Comparison of ENCODE assay signal across 15 mouse cellular contexts in genomic region chr14:118682339-118683034, GRCm38 (mm10). TPM values are rescaled to one million over a fixed set of nuclear protein-coding genes. Genes with fewer than 3 reads are reported as not detected.
DNase-seq lines count a peak whose midpoint lies in the region; ATAC-seq and TF ChIP-seq lines count a peak whose summit lies in the region.
"Had no signal": no experiment of that assay in that cellular context is flagged by ENCODE, and none has a peak within 500 bp of the region (broad histone marks: within the 10 kb centered on the region; RNA-seq: fewer than 3 reads in every experiment).

No protein-coding gene starts in this region.

- intact Hi-C loops in left cerebral cortex, postnatal 14 days (cut with DNase I) = no loop called here

- H3K27me3 ChIP-seq in liver, postnatal 0 days (ENCODE audit: insufficient read depth, low read length) = no peaks in the 10 kb centered on the region
- no peaks in the 10 kb centered on the region for H3K27me3 ChIP-seq in midbrain, embryonic 14.5 days (ENCODE audit: control insufficient read depth, insufficient read depth, low read length)
- H3K27me3 ChIP-seq: forebrain, embryonic 12.5 days; heart, embryonic 15.5 days had no signal

- TF ChIP-seq CTCF in liver, postnatal 0 days (IDR thresholded peaks at IDR 0.05; ENCODE audit: low read depth) = no peak

- ATAC-seq in liver, postnatal 0 days = no peak
- ATAC-seq in activated CD4-positive, CD25-positive, alpha-beta regulatory T cell, adult 4 months = peak; percentile 98
- ATAC-seq in midbrain, embryonic 14.5 days (ENCODE audit: low FRiP score, low TSS enrichment) = no peak
- ATAC-seq: hindbrain, postnatal 0 days had no signal

- H3K9me3 ChIP-seq in liver, postnatal 0 days (ENCODE audit: low read length) = no peaks in the 10 kb centered on the region
- H3K9me3 ChIP-seq in midbrain, embryonic 14.5 days (ENCODE audit: control insufficient read depth, low read length) = no peaks in the 10 kb centered on the region
- H3K9me3 ChIP-seq: forebrain, embryonic 12.5 days; heart, embryonic 15.5 days had no signal

- H3K27ac ChIP-seq in liver, postnatal 0 days (ENCODE audit: low read depth) = no peak overlapping the region
- H3K27ac ChIP-seq in midbrain, embryonic 14.5 days (replicated peaks; ENCODE audit: low read depth, low read length) = no peak overlapping the region
- H3K27ac ChIP-seq: forebrain, embryonic 12.5 days; heart, embryonic 15.5 days; hindbrain, postnatal 0 days had no signal

- TF ChIP-seq EP300 in liver, postnatal 0 days (IDR thresholded peaks at IDR 0.05; ENCODE audit: low read depth) = no peak

- 70% methylated on average over 10 of the region's 10 CpGs for WGBS in liver, postnatal 0 days (ENCODE audit: insufficient replicate concordance)
- 56% methylated on average over 10 of the region's 10 CpGs for WGBS in midbrain, embryonic 14.5 days

- DNase-seq in liver = peak; percentile 38
- DNase-seq in liver, postnatal 0 days = no peak
- DNase-seq in induced T-regulatory cell, adult 2 months (ENCODE audit: low read depth) = peak; percentile 87
- peak; percentile 31 for DNase-seq in midbrain, embryonic 14.5 days
- DNase-seq in adrenal gland, postnatal 14 days = no peak
- DNase-seq in left cerebral cortex, postnatal 14 days (ENCODE audit: low spot score in 2 of 2) = no peak
- DNase-seq in adipocyte (ENCODE audit: low spot score) = no peak
- DNase-seq: adrenal gland, adult 8-10 months; kidney, postnatal 36 days; lung, adult 18-20 months; thymus, adult 2 months had no signal

- H3K36me3 ChIP-seq in liver, postnatal 0 days (replicated peaks; ENCODE audit: insufficient read depth, low read length) = no peaks in the 10 kb centered on the region
- no peaks in the 10 kb centered on the region for H3K36me3 ChIP-seq in midbrain, embryonic 14.5 days (ENCODE audit: control insufficient read depth, insufficient read depth, low read length)
- H3K36me3 ChIP-seq: forebrain, embryonic 12.5 days; heart, embryonic 15.5 days had no signal

- no peak overlapping the region for H3K4me3 ChIP-seq in liver, postnatal 0 days (ENCODE audit: low read depth, low read length)
- no peak overlapping the region for H3K4me3 ChIP-seq in midbrain, embryonic 14.5 days (replicated peaks; ENCODE audit: low read depth, low read length)
- H3K4me3 ChIP-seq: forebrain, embryonic 12.5 days; heart, embryonic 15.5 days had no signal

- H3K4me2 ChIP-seq in liver, postnatal 0 days (ENCODE audit: low read depth, low read length) = no peak overlapping the region
- no peak overlapping the region for H3K4me2 ChIP-seq in midbrain, embryonic 14.5 days (ENCODE audit: low read length)
- H3K4me2 ChIP-seq: forebrain, embryonic 12.5 days; heart, embryonic 15.5 days had no signal

- no peaks in the 10 kb centered on the region for H3K4me1 ChIP-seq in liver, postnatal 0 days (ENCODE audit: insufficient read depth)
- no peaks in the 10 kb centered on the region for H3K4me1 ChIP-seq in midbrain, embryonic 14.5 days (ENCODE audit: control insufficient read depth, insufficient read depth, low read length)
- H3K4me1 ChIP-seq: heart, embryonic 15.5 days had no signal

- H3K9ac ChIP-seq in liver, postnatal 0 days (replicated peaks) = no peak overlapping the region
- no peak overlapping the region for H3K9ac ChIP-seq in midbrain, embryonic 14.5 days (replicated peaks; ENCODE audit: low read length)
- H3K9ac ChIP-seq: forebrain, embryonic 12.5 days; heart, embryonic 15.5 days had no signal

RNA-seq across cellular contexts. Expression of gene Abcc4, which starts 23.5 kb away (rescaled TPM):
- polyA plus RNA-seq in liver, postnatal 0 days (2015; fragmentation: Nextera tagmentation; extraction: Ambion mirVana) = 1.1 and 1.2 TPM in 2 replicates
- 1 to 10 TPM; 8.8 to 9.8 TPM for polyA plus RNA-seq in activated CD4-positive, CD25-positive, alpha-beta regulatory T cell, adult 4 months (2017; shearing (Covaris generic))
- polyA plus RNA-seq in midbrain, embryonic 14.5 days (2014; fragmentation: Nextera tagmentation; extraction: Ambion mirVana) = 1.1 and 2.1 TPM in 2 replicates
- total RNA-seq in adrenal gland, postnatal 14 days (2021) = 9.4 and 10.4 TPM in 2 replicates
- 1 to 10 TPM; 7.9 to 9.6 TPM for total RNA-seq in left cerebral cortex, postnatal 14 days (2021)

Comparison
In these comparisons a context has a peak if more than half of its experiments do, and no peak if none do; other contexts are left out.
1. DNase-seq: peak in liver (single experiment), induced T-regulatory cell, adult 2 months (single experiment) and midbrain, embryonic 14.5 days (single experiment); none in liver, postnatal 0 days (single experiment), adrenal gland, postnatal 14 days (single experiment), left cerebral cortex, postnatal 14 days (0 of 2) and adipocyte (single experiment).